Mouse (Mus musculus): ENCODE measurements around the gene Ubqln4.

GRCm38 (mm10) chr3:88503881-88504746, 49.4 kb upstream of the Ubqln4 start:
- no peak for TF ChIP-seq CTCF (IDR thresholded peaks at IDR 0.05; ENCODE audit: insufficient read depth, low read depth, low read length)
- TF ChIP-seq POLR2A (IDR thresholded peaks at IDR 0.05; ENCODE audit: insufficient read depth, low read depth, low read length), result no peak
